Mouse (Mus musculus) regulatory T cell (primary cell): ENCODE measurements around the gene Zfp619.
"Not testable (repeated sequence)": the region's sequence is repeated elsewhere in the genome, so short reads cannot be mapped to it uniquely, and the experiment has no call there.

Source experiments
- in situ Hi-C: fragments of 300-600 bp; cut with MboI, MseI; formaldehyde crosslinking; loops from one replicate; pipeline ENCODE4 v1.15.1; 2025; ENCODE audit warnings: high pct_unique_total_duplicates

Zfp619 gene

GRCm38 (mm10) chr7:39517616-39518177 lies at the start of gene Zfp619:
TSS of gene Zfp619 (plus strand) at chr7:39517766.
- in situ Hi-C loops, result loop anchor here (5.0 kb wide), 1 partner anchor 35 kb away; no protein-coding TSS in a partner anchor

GRCm38 (mm10) chr7:39479013-39479412 lies 38.6 kb upstream of the Zfp619 start:
- in situ Hi-C loops, result no loop called here

GRCm38 (mm10) chr7:39484384-39484783 lies 33.2 kb upstream of the Zfp619 start:
- in situ Hi-C loops, result no loop called here

- in situ Hi-C loops, result no loop called here
These were observed 30.3 kb upstream of the Zfp619 start for GRCm38 (mm10) chr7:39487159-39487853.

DNA sequence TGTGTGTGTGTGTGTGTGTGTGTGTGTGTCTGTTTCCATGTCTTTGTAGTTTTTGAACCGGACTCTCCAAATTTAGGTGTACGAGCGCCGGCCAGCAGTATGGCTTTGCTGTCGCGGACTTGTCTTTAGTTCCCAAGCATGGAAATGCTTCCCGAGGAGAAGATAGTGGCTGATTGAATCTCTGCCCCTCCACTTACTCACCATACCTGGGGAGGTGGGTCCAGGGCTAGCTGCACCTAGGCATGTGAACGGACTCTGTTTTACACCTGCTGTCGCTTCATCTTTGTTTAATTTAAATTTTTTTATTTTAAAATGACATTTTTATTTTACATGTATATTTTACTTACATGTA lies 29.7 kb upstream of the Zfp619 start:
- in situ Hi-C loops, result no loop called here

GRCm38 (mm10) chr7:39494646-39495045 lies 22.9 kb upstream of the Zfp619 start:
- in situ Hi-C loops, result no loop called here

DNA sequence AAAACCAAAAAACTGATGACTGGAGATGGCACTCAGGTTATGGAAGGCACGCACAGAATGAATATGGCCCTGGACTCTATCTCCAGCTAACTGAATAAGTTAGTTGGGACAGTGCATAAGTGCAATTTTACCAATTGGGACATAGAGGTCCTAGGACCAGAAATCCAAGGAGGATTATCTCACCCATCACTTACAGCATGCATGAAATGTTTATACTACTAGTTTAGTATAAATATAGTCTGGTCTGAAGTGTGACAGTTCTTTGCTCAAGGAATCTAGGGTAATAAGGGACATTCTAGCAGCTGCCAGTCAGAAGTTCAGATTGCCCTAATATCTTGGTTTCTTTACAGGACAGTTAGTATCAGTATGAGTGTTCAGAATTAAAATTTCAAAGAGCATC lies 13.5 kb upstream of the Zfp619 start:
- in situ Hi-C loops, result no loop called here

DNA sequence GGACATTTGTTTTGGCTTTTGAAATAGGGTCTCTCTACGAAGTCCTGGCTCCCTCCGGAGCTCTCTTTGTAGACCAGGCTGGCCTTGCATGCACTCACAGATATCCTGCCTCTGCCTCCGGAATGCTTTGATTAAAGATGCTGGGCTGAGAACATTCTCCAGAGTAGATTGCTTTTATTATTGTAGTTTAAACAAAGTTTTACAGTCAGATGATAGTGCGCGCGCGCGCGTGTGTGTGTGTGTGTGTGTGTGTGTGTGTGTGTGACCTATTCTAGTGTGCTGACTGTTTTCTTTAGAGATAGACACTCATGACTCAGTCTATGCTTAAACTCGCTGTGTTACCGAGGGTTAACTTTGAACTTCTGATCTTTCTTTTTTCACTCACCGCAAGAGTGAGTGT lies 796 bp downstream of the Zfp619 start:
- in situ Hi-C loops, result loop anchor here (5.0 kb wide), 1 partner anchor 34 kb away; no protein-coding TSS in a partner anchor

DNA sequence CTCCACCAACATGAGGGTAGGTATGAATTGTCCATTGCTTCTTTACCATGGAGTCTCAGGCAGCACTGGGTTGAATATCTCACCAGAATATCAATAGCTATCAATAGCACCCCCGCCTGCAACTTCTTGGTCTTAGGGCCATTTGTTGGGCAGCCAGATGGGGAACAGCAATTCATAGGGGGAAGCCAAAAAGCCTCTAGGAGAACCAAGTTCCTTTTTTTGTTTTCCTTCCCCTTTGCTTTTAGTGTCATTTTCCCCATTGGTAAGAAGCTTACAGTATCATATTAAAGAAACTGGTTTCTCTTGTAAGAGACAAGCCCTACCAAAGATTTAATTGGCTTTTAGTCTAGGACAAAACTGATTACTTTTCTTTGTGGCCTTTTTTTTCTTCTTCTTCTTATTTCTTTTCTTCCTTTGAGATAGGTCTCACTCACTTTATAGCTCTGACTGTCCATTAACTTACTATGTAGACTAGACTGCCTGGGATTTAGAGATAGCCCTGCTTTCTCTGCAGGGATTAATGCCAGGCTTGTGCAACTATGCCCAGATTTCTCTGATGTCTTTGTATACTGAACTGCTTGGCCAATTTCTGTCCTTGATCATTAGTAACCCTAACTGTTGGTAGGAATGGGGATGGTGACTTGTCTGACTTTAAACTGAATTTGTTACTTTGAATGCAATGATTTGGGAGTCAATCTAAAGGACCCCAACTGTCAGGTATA lies 6.3 kb downstream of the Zfp619 start:
- in situ Hi-C loops, result no loop called here

- in situ Hi-C loops, result no loop called here
These were observed 25.6 kb downstream of the Zfp619 start for GRCm38 (mm10) chr7:39543151-39543550.

DNA sequence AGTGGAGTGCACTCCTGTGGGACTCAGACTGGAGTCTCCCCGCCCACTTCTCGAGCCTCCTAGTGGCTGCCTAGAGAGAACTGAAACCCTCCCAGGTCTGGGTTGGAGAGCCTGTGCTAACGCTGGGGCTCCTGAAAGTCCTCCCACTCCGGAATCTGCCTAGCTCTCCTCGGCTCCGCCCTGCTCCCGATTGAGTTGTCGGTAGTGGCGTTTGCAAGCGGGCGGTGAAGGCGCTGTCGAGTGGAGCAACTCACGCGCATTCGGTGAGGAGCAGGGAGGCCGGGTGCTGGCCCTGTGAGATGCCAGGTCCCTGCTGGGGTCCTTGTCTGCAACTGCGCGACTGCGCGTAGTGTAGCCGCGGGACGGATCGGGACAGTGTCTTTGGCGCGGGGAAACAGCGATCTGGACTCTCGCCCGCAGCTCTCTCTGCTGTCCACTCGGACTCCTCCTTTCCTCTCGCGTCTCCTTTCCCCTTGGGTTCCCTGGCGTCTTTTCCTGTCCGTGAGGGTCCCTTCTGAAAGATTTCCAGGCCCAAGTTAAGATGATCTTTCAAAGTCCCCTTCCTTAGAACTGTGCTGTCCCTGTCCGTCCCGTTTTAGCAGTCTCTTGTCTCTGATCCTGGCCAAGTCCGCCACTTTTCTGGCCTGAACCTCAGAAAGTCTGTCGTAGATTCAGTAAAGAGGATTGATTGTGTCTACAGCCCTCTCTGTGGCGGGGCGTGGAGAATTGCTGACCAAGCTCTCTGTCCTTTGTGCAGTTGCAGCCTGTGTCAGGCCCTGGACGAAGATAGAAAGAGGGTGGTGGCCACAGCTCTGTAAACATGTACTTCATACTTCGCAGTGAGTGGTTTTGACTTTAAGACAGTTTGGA lies 26.9 kb downstream of the Zfp619 start:
- in situ Hi-C loops, result no loop called here

DNA sequence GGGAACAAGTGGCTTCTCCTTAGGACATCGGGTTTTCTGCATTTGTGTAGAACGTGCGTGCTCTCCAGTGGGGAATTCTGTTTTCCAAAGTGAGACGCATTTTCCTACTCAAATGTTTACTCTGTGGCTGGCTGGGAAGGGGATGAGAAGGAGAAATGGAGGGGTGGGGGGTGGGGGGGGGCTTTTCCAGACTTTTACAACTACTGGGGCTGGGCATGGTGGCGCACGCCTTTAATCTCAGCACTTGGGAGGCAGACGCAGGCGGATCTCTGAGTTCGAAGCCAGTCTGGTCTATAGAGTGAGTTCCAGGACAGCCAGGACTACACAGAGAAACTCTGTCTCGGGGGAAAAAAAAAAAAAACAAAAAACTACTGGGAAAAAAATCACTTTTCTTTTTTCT lies 27.6 kb downstream of the Zfp619 start:
- in situ Hi-C loops, result no loop called here

DNA sequence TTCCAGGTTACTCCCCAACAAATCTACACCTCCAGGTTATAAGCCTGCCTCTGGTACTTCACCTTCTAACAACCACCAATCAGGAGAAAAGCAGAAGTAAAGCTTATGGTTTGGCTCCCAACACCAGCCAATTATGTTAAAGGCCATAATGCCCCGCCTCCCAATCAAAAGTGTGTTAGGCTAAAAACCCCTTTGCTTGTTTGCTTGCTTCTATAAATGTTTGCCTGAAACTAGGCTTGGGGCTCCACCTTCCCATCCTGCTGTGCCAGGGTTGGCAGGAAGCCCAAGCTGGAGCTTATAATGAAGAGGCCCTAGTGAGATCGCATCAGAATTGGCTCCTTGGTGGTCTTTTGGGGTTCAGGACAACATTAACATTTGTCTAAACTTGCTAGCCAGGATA lies 31.8 kb downstream of the Zfp619 start:
- in situ Hi-C loops, result no loop called here

DNA sequence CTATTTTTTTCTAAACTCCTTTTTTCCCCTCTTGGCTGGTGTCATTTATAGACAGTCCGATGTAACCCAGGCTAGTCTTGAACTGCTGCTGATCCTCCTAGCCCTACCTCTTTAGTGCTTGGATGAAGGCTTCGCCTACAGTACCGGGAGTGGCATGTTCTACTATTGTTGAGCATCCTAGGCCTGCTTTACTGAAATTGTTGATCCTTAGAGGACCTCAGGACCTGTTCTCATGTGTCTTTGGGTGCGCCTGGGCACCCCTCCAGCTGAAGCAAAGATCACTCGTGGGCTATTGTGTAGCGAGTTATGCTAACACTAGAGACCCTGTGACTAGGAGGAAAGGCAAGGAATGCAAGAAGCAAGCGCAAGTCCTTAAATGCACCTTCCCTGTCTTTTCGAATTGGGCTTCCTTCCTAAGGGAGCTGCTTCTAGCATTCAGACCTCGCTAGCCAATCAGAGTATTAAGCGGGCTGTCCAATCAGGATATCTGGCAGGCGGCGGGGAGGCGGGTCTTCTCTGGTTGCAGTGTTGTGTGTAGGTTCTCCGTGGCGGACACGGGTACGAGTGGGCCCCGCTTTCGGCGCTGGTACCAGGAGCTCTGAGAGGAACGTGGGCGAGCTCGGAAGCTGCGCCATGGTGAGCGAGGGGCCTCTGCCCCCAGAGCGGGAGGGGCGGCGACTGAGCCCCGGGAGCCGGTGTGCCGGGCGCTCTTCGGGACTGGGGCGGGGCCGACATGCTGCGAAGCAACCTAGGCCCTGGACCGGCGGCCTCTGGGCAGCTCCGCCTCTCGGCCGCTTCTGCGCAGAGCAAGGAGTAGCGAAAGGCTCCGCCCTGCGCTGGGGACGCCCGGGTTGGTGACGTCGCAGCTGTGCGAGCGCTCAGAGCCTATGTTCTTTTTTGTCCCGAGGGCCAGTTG lies 34.7 kb downstream of the Zfp619 start:
- in situ Hi-C loops, result loop anchor here (5.0 kb wide), 1 partner anchor 35 kb away; the partner anchor contains the start of gene Zfp619

GRCm38 (mm10) chr7:39552993-39553392 lies 35.4 kb downstream of the Zfp619 start:
- in situ Hi-C loops, result loop anchor here (5.0 kb wide), 1 partner anchor 36 kb away; the partner anchor contains the start of gene Zfp619

DNA sequence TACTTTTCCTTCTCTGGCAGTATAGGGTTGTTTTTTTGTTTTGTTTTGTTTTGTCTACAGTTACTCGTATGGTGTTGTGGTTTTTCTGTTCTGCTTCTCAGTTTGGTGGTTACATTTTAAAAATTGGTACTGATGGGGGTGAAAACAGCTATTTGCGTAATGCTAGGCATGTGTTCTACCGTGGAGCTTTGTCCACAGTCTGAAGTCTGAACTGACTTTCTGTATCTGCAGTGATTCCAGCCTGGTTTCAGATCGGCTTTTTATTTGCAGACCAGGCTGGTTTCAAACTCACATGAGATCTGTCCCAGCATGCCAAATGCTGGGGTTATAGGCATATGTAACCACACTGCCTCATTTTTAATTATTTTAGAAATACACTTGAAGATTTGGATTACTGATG lies 36.3 kb downstream of the Zfp619 start:
- in situ Hi-C loops, result loop anchor here (5.0 kb wide), 1 partner anchor 37 kb away; the partner anchor contains the start of gene Zfp619

GRCm38 (mm10) chr7:39580066-39580465 lies 62.5 kb downstream of the Zfp619 start:
- in situ Hi-C loops, result no loop called here

- in situ Hi-C loops, result no loop called here
These were observed 63.0 kb downstream of the Zfp619 start for GRCm38 (mm10) chr7:39580601-39581000.

GRCm38 (mm10) chr7:39586834-39587233 lies 69.3 kb downstream of the Zfp619 start:
- in situ Hi-C loops, result not testable (repeated sequence)

DNA sequence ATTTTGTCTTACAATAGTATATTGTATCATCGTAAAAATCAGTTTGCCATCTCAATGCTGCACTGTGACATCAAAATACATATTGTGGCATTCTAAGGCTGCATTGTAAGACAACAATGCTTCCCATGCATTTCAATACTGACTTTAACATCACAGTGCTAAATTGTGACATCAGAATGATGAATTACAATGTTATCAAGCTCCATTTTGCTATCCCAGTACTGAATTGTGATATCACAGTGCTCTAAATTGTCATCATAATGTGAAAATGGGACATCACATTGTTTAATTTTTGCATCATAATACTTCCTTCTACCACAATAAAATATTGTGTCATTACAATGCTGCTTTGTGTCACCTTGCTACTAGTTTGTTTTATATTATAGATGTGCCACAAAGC lies 70.5 kb downstream of the Zfp619 start:
- in situ Hi-C loops, result no loop called here
